Mouse (Mus musculus) granulocyte monocyte progenitor cell, adult 5-6 weeks (primary cell): Measurements from ENCODE around the gene Ksr2. TPM values are rescaled to one million over a fixed set of nuclear protein-coding genes. Genes with fewer than 3 reads are reported as not detected.
A peak's percentile ranks its signal among the peaks of the same experiment; 100 is the strongest.

Experiments used
- ATAC-seq: replicated peaks from 2 replicates; pipeline ENCODE4 v1.8.0; 2016; ENCODE audit warnings: mild to moderate bottlenecking, moderate TSS enrichment, inconsistent platforms; ENCODE audit not compliant: poor library complexity, severe bottlenecking
- total RNA-seq, 2 experiments: library from RNA; stranded (forward) in 1 of 2; stranded (reverse) in 1 of 2; fragments of 200-712, 200-1000 nt in 1 of 2; fragments of >200 nt in 1 of 2; fragmentation: Nextera tagmentation in 1 of 2; gene quantifications; 2 replicates each; pipeline ENCODE4 v1.2.3; 2014 to 2017

The Ksr2 gene
- total RNA-seq, 2 experiments from 2014 or later = 0.21 to 2.0 TPM

- ATAC-seq = peak; percentile 50
Measured at GRCm38 (mm10) chr5:117516597-117516996, 102.8 kb downstream of the Ksr2 start.

- ATAC-seq = peak; percentile 74
Measured at GRCm38 (mm10) chr5:117519858-117520495, 106.2 kb downstream of the Ksr2 start.

- no peak for ATAC-seq
Measured at GRCm38 (mm10) chr5:117521156-117521555, 107.4 kb downstream of the Ksr2 start.

GRCm38 (mm10) chr5:117521701-117522100 is 107.9 kb downstream of the Ksr2 start:
- ATAC-seq = no peak

GRCm38 (mm10) chr5:117522471-117522870 is 108.7 kb downstream of the Ksr2 start:
- ATAC-seq = no peak

- no peak for ATAC-seq
Measured at GRCm38 (mm10) chr5:117523010-117523409, 109.2 kb downstream of the Ksr2 start.

GRCm38 (mm10) chr5:117530991-117531390 is 117.2 kb downstream of the Ksr2 start:
- ATAC-seq = no peak

- no peak for ATAC-seq
Measured at GRCm38 (mm10) chr5:117539221-117539620, 125.4 kb downstream of the Ksr2 start.

GRCm38 (mm10) chr5:117541654-117542053 is 127.9 kb downstream of the Ksr2 start:
- ATAC-seq = no peak

- ATAC-seq = no peak
Measured at GRCm38 (mm10) chr5:117546694-117547268, 133.0 kb downstream of the Ksr2 start.

GRCm38 (mm10) chr5:117550992-117551391 is 137.2 kb downstream of the Ksr2 start:
- no peak for ATAC-seq

- no peak for ATAC-seq
Measured at GRCm38 (mm10) chr5:117552096-117552495, 138.3 kb downstream of the Ksr2 start.

GRCm38 (mm10) chr5:117554505-117554904 is 140.7 kb downstream of the Ksr2 start:
- ATAC-seq = no peak

- ATAC-seq = no peak
Measured at GRCm38 (mm10) chr5:117556570-117556969, 142.8 kb downstream of the Ksr2 start.

- ATAC-seq = no peak
Measured at GRCm38 (mm10) chr5:117561080-117561479, 147.3 kb downstream of the Ksr2 start.

- no peak for ATAC-seq
Measured at GRCm38 (mm10) chr5:117566051-117566665, 152.4 kb downstream of the Ksr2 start.

- ATAC-seq = no peak
Measured at GRCm38 (mm10) chr5:117569190-117569795, 155.5 kb downstream of the Ksr2 start.

- no peak for ATAC-seq
Measured at GRCm38 (mm10) chr5:117572428-117572827, 158.6 kb downstream of the Ksr2 start.

- no peak for ATAC-seq
Measured at GRCm38 (mm10) chr5:117574894-117575293, 161.1 kb downstream of the Ksr2 start.

- no peak for ATAC-seq
Measured at GRCm38 (mm10) chr5:117577598-117577997, 163.8 kb downstream of the Ksr2 start.

GRCm38 (mm10) chr5:117581711-117582110 is 167.9 kb downstream of the Ksr2 start:
- ATAC-seq = no peak
